Mouse (Mus musculus) intestine, embryonic 16.5 days (tissue): ENCODE results near the gene Tspyl4. TPM values are rescaled to one million over a fixed set of nuclear protein-coding genes. Genes with fewer than 3 reads are reported as not detected.
"Not testable (repeated sequence)": the region's sequence is repeated elsewhere in the genome, so short reads cannot be mapped to it uniquely, and the experiment has no call there.

ENCODE experiments used
- ATAC-seq: fragments of 200-750 bp; cut with Nextera tagmentation; 2 replicates; pipeline ENCODE4 v1.8.0; 2017; ENCODE audit warnings: moderate TSS enrichment, moderate library complexity
- H3K27ac ChIP-seq: fragments of 300-500 bp; sonication (generic); 2 replicates; pipeline ENCODE4 v1.5.1; 2014; ENCODE audit warnings: mild to moderate bottlenecking, low read length
- H3K27me3 ChIP-seq: fragments of 300-500 bp; sonication (generic); replicated peaks from 2 replicates; pipeline ENCODE4 v1.6.1; 2014; ENCODE audit warnings: low read length, control low read depth, mixed read lengths; ENCODE audit not compliant: control insufficient read depth, insufficient read depth
- H3K36me3 ChIP-seq: fragments of 300-500 bp; sonication (generic); 2 replicates; pipeline ENCODE4 v1.6.1; 2014; ENCODE audit warnings: low read length, control low read depth; ENCODE audit not compliant: control insufficient read depth, insufficient read depth
- H3K4me1 ChIP-seq: fragments of 300-500 bp; sonication (generic); 2 replicates; pipeline ENCODE4 v1.6.1; 2014; ENCODE audit warnings: low read length, control low read depth, mixed read lengths; ENCODE audit not compliant: control insufficient read depth, insufficient read depth
- H3K4me2 ChIP-seq: fragments of 300-500 bp; sonication (generic); 2 replicates; pipeline ENCODE4 v1.6.1; 2014; ENCODE audit warnings: low read depth, low read length, control low read depth
- H3K4me3 ChIP-seq: fragments of 300-500 bp; sonication (generic); 2 replicates; pipeline ENCODE4 v1.5.1; 2014; ENCODE audit warnings: mild to moderate bottlenecking, low read length
- H3K9ac ChIP-seq: fragments of 300-500 bp; sonication (generic); 2 replicates; pipeline ENCODE4 v1.6.1; 2014; ENCODE audit warnings: low read depth, low read length
- H3K9me3 ChIP-seq: fragments of 300-500 bp; sonication (generic); 2 replicates; pipeline ENCODE4 v1.6.1; 2016; ENCODE audit warnings: low read length, control low read depth; ENCODE audit not compliant: control insufficient read depth
- WGBS: fragments of 180-500 bp; shearing (Covaris S2); extraction: QIAGEN DNeasy Blood & Tissue Kit; methylation state at CpG from one replicate; pipeline ENCODE4 v1.1.7; 2014; 5-methylcytosine and 5-hydroxymethylcytosine counted together
- polyA plus RNA-seq: library from polyadenylated mRNA; unstranded; fragments of >200 nt; fragmentation: Nextera tagmentation; extraction: Ambion mirVana; gene quantifications from 2 replicates; pipeline ENCODE4 v1.2.1, GENCODE M21; 2015

The Tspyl4 gene
- 12.8 and 13.6 TPM in 2 replicates for polyA plus RNA-seq

- under 1% methylated on average over 38 of the region's 38 CpGs for WGBS
- Histone ChIP-seq H3K27ac (peak within 1 kb of the TSS; percentile 64), H3K4me2 (peak within 1 kb of the TSS; percentile 84), H3K9ac (peak within 1 kb of the TSS; percentile 66), H3K36me3 (no peaks in the 10 kb centered on the region), H3K27me3 (no peaks in the 10 kb centered on the region), H3K4me3 (peak within 1 kb of the TSS; percentile 77), H3K4me1 (peaks cover 16% of the 10 kb centered on the region), H3K9me3 (no peaks in the 10 kb centered on the region)
- ATAC-seq, result peak; percentile 99
These were observed at the start of gene Tspyl4 for GRCm38 (mm10) chr10:34297299-34297979. TSS of gene Tspyl4 (plus strand) at chr10:34297442.

GRCm38 (mm10) chr10:34247757-34248156 is 49.5 kb upstream of the Tspyl4 start:
- Histone ChIP-seq H3K9ac (no peak overlapping the region), H3K4me1 (no peaks in the 10 kb centered on the region), H3K9me3 (no peaks in the 10 kb centered on the region), H3K27me3 (no peaks in the 10 kb centered on the region), H3K36me3 (no peaks in the 10 kb centered on the region), H3K4me3 (no peak overlapping the region), H3K27ac (no peak overlapping the region), H3K4me2 (no peak overlapping the region)
- WGBS, result 32% methylated on average over 3 of the region's 3 CpGs
- ATAC-seq, result no peak

- Histone ChIP-seq H3K4me2 (no peak overlapping the region), H3K36me3 (no peaks in the 10 kb centered on the region), H3K9ac (no peak overlapping the region), H3K9me3 (no peaks in the 10 kb centered on the region), H3K4me3 (no peak overlapping the region), H3K4me1 (no peaks in the 10 kb centered on the region), H3K27me3 (no peaks in the 10 kb centered on the region), H3K27ac (no peak overlapping the region)
- no peak for ATAC-seq
- 57% methylated on average over 2 of the region's 2 CpGs for WGBS
These were observed 47.6 kb upstream of the Tspyl4 start for GRCm38 (mm10) chr10:34249594-34249993.

GRCm38 (mm10) chr10:34252833-34253232 is 44.4 kb upstream of the Tspyl4 start:
- ATAC-seq, H3K9ac ChIP-seq, H3K9me3 ChIP-seq, H3K4me3 ChIP-seq, H3K4me1 ChIP-seq, H3K27ac ChIP-seq, H3K36me3 ChIP-seq, H3K4me2 ChIP-seq, H3K27me3 ChIP-seq: not testable (repeated sequence)
- WGBS, result 90% methylated on average over 9 of the region's 9 CpGs

- Histone ChIP-seq H3K9ac (no peak overlapping the region), H3K4me2 (no peak overlapping the region), H3K27ac (no peak overlapping the region), H3K4me1 (no peaks in the 10 kb centered on the region), H3K4me3 (no peak overlapping the region), H3K27me3 (no peaks in the 10 kb centered on the region), H3K36me3 (no peaks in the 10 kb centered on the region), H3K9me3 (no peaks in the 10 kb centered on the region)
- no peak for ATAC-seq
- WGBS, result 88% methylated on average over 4 of the region's 4 CpGs
These were observed 32.1 kb upstream of the Tspyl4 start for GRCm38 (mm10) chr10:34265106-34265505.

GRCm38 (mm10) chr10:34267312-34268070 is 29.8 kb upstream of the Tspyl4 start:
- H3K27ac ChIP-seq, result no peak overlapping the region
- no peak for ATAC-seq
- no peak overlapping the region for H3K4me3 ChIP-seq
- no peaks in the 10 kb centered on the region for H3K27me3 ChIP-seq
- no peak overlapping the region for H3K4me2 ChIP-seq
- no peaks in the 10 kb centered on the region for H3K36me3 ChIP-seq
- no peak overlapping the region for H3K9ac ChIP-seq
- no peaks in the 10 kb centered on the region for H3K9me3 ChIP-seq
- H3K4me1 ChIP-seq, result no peaks in the 10 kb centered on the region
- 69% methylated on average over 5 of the region's 5 CpGs for WGBS

- 58% methylated on average over 7 of the region's 7 CpGs for WGBS
- Histone ChIP-seq H3K9ac (no peak overlapping the region), H3K4me2 (no peak overlapping the region), H3K9me3 (no peaks in the 10 kb centered on the region), H3K4me1 (no peaks in the 10 kb centered on the region), H3K4me3 (no peak overlapping the region), H3K27me3 (no peaks in the 10 kb centered on the region), H3K36me3 (no peaks in the 10 kb centered on the region), H3K27ac (no peak overlapping the region)
- no peak for ATAC-seq
These were observed 25.6 kb upstream of the Tspyl4 start for GRCm38 (mm10) chr10:34271681-34272080.

GRCm38 (mm10) chr10:34280591-34281175 is 16.6 kb upstream of the Tspyl4 start:
- 0 out of 2 replicates have a peak overlapping the region, but pooled peaks have one; percentile 17 for H3K4me3 ChIP-seq
- peaks cover 10% of the 10 kb centered on the region; the same call in 1 of the 2 replicates for H3K4me1 ChIP-seq
- 25% methylated on average over 13 of the region's 13 CpGs for WGBS
- no peak overlapping the region for H3K27ac ChIP-seq
- H3K27me3 ChIP-seq, result no peaks in the 10 kb centered on the region
- H3K9ac ChIP-seq, result no peak overlapping the region
- H3K36me3 ChIP-seq, result no peaks in the 10 kb centered on the region
- peak overlapping the region; percentile 54 for H3K4me2 ChIP-seq
- ATAC-seq, result no peak
- H3K9me3 ChIP-seq, result no peaks in the 10 kb centered on the region

- peak overlapping the region; percentile 79 for H3K4me2 ChIP-seq
- peak overlapping the region; percentile 70 for H3K27ac ChIP-seq
- 18% methylated on average over 14 of the region's 14 CpGs for WGBS
- H3K9ac ChIP-seq, result peak overlapping the region; percentile 88
- H3K27me3 ChIP-seq, result no peaks in the 10 kb centered on the region
- H3K4me3 ChIP-seq, result peak overlapping the region; percentile 94
- H3K9me3 ChIP-seq, result no peaks in the 10 kb centered on the region
- ATAC-seq, result peak; percentile 40
- H3K4me1 ChIP-seq, result peaks cover 10% of the 10 kb centered on the region; the same call in 1 of the 2 replicates
- no peaks in the 10 kb centered on the region for H3K36me3 ChIP-seq
These were observed 15.9 kb upstream of the Tspyl4 start for GRCm38 (mm10) chr10:34281211-34281961.
